10 mouse cellular contexts compared by ENCODE assay signal in the genomic region with DNA sequence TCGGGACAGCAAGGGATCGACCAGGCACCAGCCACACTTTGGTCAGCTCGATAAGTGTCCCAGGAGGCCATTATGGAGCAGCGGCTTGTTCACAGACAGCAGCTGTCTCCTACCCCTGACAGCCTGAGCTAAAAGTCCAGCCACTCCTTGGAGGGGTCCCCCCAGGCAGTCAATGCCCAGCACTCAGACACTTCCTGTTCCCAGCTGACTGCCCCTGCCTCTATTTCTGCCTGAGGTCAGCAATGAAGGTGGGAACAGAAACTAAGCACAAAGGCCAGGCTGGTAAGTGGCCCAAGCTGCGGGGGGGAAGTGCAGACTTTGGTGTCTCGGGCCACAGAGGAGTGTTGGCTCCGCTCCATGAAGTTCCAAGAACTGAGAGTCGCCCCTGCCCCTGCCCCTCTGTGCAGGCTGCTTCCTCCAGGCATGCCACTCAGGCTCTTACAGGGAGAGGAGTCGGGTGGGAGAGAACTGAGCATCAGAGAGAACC.
DNase-seq lines count a peak whose midpoint lies in the region; ATAC-seq and TF ChIP-seq lines count a peak whose summit lies in the region.
"Had no signal": no experiment of that assay in that cellular context is flagged by ENCODE, and none has a peak within 500 bp of the region (broad histone marks: within the 10 kb centered on the region; RNA-seq: fewer than 3 reads in every experiment).

No protein-coding gene starts in this region.

- no peak overlapping the region for H3K27ac ChIP-seq in intestine, embryonic 15.5 days
- no peak overlapping the region for H3K27ac ChIP-seq in intestine, postnatal 0 days (ENCODE audit: low read depth, low read length)
- H3K27ac ChIP-seq in limb, embryonic 12.5 days, result peak overlapping the region; percentile 76
- H3K27ac ChIP-seq: liver, embryonic 15.5 days had no signal

- WGBS in intestine, embryonic 15.5 days, result 43% methylated on average over 9 of the region's 9 CpGs
- 60% methylated on average over 9 of the region's 9 CpGs for WGBS in intestine, postnatal 0 days
- WGBS in limb, embryonic 12.5 days, result 45% methylated on average over 9 of the region's 9 CpGs

- H3K4me3 ChIP-seq in intestine, embryonic 15.5 days (replicated peaks), result no peak overlapping the region
- no peak overlapping the region for H3K4me3 ChIP-seq in intestine, postnatal 0 days (ENCODE audit: low read depth, low read length)
- no peak overlapping the region for H3K4me3 ChIP-seq in limb, embryonic 12.5 days (replicated peaks)
- H3K4me3 ChIP-seq: liver, embryonic 15.5 days had no signal

- intact Hi-C loops in heart, postnatal 10 days (cut with DNase I), result no loop called here

- 0 out of 2 replicates have a peak, but pooled peaks have one; percentile 34 for ATAC-seq in intestine, embryonic 15.5 days
- ATAC-seq in intestine, postnatal 0 days, result no peak; the same call in 1 of the 2 replicates
- no peak for ATAC-seq in limb, embryonic 12.5 days (ENCODE audit: insufficient number of reproducible peaks, insufficient read depth, low FRiP score, low TSS enrichment, low read depth)
- no peak for ATAC-seq in frontal cortex, adult (ENCODE audit: low TSS enrichment)

- DNase-seq in brain, adult 2 months (ENCODE audit: low read depth, low spot score), result peak; percentile 67
- peak; percentile 32 to 36 for DNase-seq in heart, postnatal 10 days
- DNase-seq in retina, embryonic 14.5 days (ENCODE audit: low spot score), result peak; percentile 37
- DNase-seq in adrenal gland, postnatal 25 days, result no peak

- H3K9me3 ChIP-seq in intestine, embryonic 15.5 days, result no peaks in the 10 kb centered on the region
- no peaks in the 10 kb centered on the region for H3K9me3 ChIP-seq in intestine, postnatal 0 days (ENCODE audit: control insufficient read depth)
- peaks cover 5% of the 10 kb centered on the region; the same call in 1 of the 2 replicates for H3K9me3 ChIP-seq in limb, embryonic 12.5 days
- H3K9me3 ChIP-seq: liver, embryonic 15.5 days had no signal

- H3K4me1 ChIP-seq in intestine, embryonic 15.5 days (replicated peaks), result peaks cover 18% of the 10 kb centered on the region
- no peaks in the 10 kb centered on the region for H3K4me1 ChIP-seq in intestine, postnatal 0 days (replicated peaks; ENCODE audit: control insufficient read depth, insufficient read depth, low read length)
- H3K4me1 ChIP-seq in limb, embryonic 12.5 days (replicated peaks), result peaks cover 16% of the 10 kb centered on the region

- H3K27me3 ChIP-seq in intestine, embryonic 15.5 days (replicated peaks), result no peaks in the 10 kb centered on the region
- no peaks in the 10 kb centered on the region for H3K27me3 ChIP-seq in intestine, postnatal 0 days (replicated peaks; ENCODE audit: control insufficient read depth, insufficient read depth, low read length)
- H3K27me3 ChIP-seq in limb, embryonic 12.5 days, result no peaks in the 10 kb centered on the region
- H3K27me3 ChIP-seq: CH12.LX; liver, embryonic 15.5 days had no signal

- no peak overlapping the region for H3K4me2 ChIP-seq in intestine, embryonic 15.5 days (replicated peaks)
- no peak overlapping the region for H3K4me2 ChIP-seq in intestine, postnatal 0 days (replicated peaks; ENCODE audit: low read depth)
- no peak overlapping the region for H3K4me2 ChIP-seq in limb, embryonic 12.5 days
- H3K4me2 ChIP-seq: liver, embryonic 15.5 days had no signal

- no peak overlapping the region for H3K9ac ChIP-seq in intestine, embryonic 15.5 days
- no peak overlapping the region for H3K9ac ChIP-seq in intestine, postnatal 0 days (ENCODE audit: low read depth, low read length)
- H3K9ac ChIP-seq in limb, embryonic 12.5 days (replicated peaks), result 0 out of 2 replicates have a peak overlapping the region, but pooled peaks have one; percentile 18
- H3K9ac ChIP-seq: liver, embryonic 15.5 days had no signal

- no peaks in the 10 kb centered on the region for H3K36me3 ChIP-seq in intestine, embryonic 15.5 days
- no peaks in the 10 kb centered on the region; the same call in 1 of the 2 replicates for H3K36me3 ChIP-seq in intestine, postnatal 0 days (ENCODE audit: control insufficient read depth, insufficient read depth)
- H3K36me3 ChIP-seq in limb, embryonic 12.5 days, result peaks cover 36% of the 10 kb centered on the region

- TF ChIP-seq CTCF in intestine, postnatal 0 days (IDR thresholded peaks at IDR 0.05; ENCODE audit: low read depth), result no peak
